Mouse (Mus musculus): ENCODE data around the gene Deaf1.

DNA sequence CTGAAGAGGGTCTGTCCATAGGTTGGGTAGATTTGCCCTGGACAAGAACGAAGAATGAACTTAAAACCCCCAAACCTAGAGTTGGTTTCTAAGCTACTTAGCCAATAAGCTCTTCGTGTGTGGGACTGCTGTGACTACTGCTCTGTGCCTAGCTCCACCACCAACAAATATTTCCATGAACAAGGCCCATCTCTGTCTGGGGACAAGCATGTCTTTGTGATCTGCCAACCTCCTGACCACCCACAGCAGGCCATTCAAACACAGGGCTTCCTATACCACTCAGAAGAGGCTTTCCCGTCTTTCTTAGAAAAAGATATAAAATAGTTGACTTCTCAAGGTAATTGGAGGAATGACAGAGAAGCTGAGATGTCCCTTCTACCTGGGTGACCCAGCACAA, 37.6 kb upstream of the Deaf1 start:
- no peak for TF ChIP-seq POLR2A (IDR thresholded peaks at IDR 0.05; ENCODE audit: borderline replicate concordance, extremely low read depth, low read depth, low read length)
- TF ChIP-seq CTCF (IDR thresholded peaks at IDR 0.05; ENCODE audit: insufficient read depth, low read length) = no peak

All from lung, adult 2 months (tissue).